Mouse (Mus musculus) myocyte (in vitro differentiated cells): ENCODE results near the gene Aox2. TPM values are rescaled to one million over a fixed set of nuclear protein-coding genes. Genes with fewer than 3 reads are reported as not detected.

ENCODE experiments used
- H3K27me3 ChIP-seq: one replicate; pipeline ENCODE4 v1.6.1; 2011; ENCODE audit not compliant: control insufficient read depth, insufficient read depth, insufficient read length
- H3K36me3 ChIP-seq: one replicate; pipeline ENCODE4 v1.6.1; 2011; ENCODE audit not compliant: control insufficient read depth, insufficient read depth
- H3K4me2 ChIP-seq: one replicate; pipeline ENCODE4 v1.6.1; 2011; ENCODE audit warnings: low read depth, control low read depth
- H3K4me3 ChIP-seq: one replicate; pipeline ENCODE4 v1.5.1; 2011; ENCODE audit warnings: mild to moderate bottlenecking, control low read depth, moderate library complexity
- H3K79me2 ChIP-seq: one replicate; pipeline ENCODE4 v1.6.1; 2011; ENCODE audit not compliant: control insufficient read depth, insufficient read depth
- H3ac ChIP-seq: one replicate; pipeline ENCODE4 v1.6.1; 2011; ENCODE audit not compliant: control insufficient read depth, insufficient read length
- CEBPB ChIP-seq: IDR thresholded peaks from 2 replicates; pipeline ENCODE4 v1.6.1; 2011; ENCODE audit warnings: mild to moderate bottlenecking, moderate library complexity; ENCODE audit not compliant: poor library complexity, insufficient read depth, severe bottlenecking
- E2F4 ChIP-seq: IDR thresholded peaks from one replicate; pipeline ENCODE4 v1.6.1; 2011; ENCODE audit warnings: mild to moderate bottlenecking, control low read depth, moderate library complexity; ENCODE audit not compliant: insufficient read depth
- MAX ChIP-seq: IDR thresholded peaks from one replicate; pipeline ENCODE4 v1.6.1; 2011; ENCODE audit warnings: low read depth, mild to moderate bottlenecking, control low read depth
- MYOD1 ChIP-seq, 3 experiments: IDR thresholded peaks; one replicate each; pipeline ENCODE4 v1.6.1; 2011; ENCODE audit warnings: control low read depth in 2 of 3, low read depth in 2 of 3, mild to moderate bottlenecking in 2 of 3, moderate library complexity in 1 of 3; ENCODE audit not compliant: insufficient read length in 2 of 3, control insufficient read depth in 1 of 3
- MYOG ChIP-seq, 3 experiments: IDR thresholded peaks; one replicate each; pipeline ENCODE4 v1.6.1; 2011; ENCODE audit warnings: control low read depth in 2 of 3, low read depth in 2 of 3, mild to moderate bottlenecking in 2 of 3; ENCODE audit not compliant: insufficient read length in 2 of 3, control insufficient read depth in 1 of 3, insufficient read depth in 1 of 3
- POLR2A ChIP-seq: IDR thresholded peaks from one replicate; pipeline ENCODE4 v1.6.1; 2011; ENCODE audit warnings: low read depth, mild to moderate bottlenecking, control low read depth, moderate library complexity; ENCODE audit not compliant: insufficient read length
- POLR2AphosphoS2 ChIP-seq: IDR thresholded peaks from one replicate; pipeline ENCODE4 v1.6.1; 2011; ENCODE audit warnings: low read depth, control low read depth; ENCODE audit not compliant: insufficient read length
- REST ChIP-seq: IDR thresholded peaks from one replicate; pipeline ENCODE4 v1.6.1; 2011; ENCODE audit warnings: mild to moderate bottlenecking, control low read depth, moderate library complexity; ENCODE audit not compliant: insufficient read depth, insufficient read length
- SRF ChIP-seq: IDR thresholded peaks from one replicate; pipeline ENCODE4 v1.6.1; 2011; ENCODE audit warnings: low read depth; ENCODE audit not compliant: control insufficient read depth, insufficient read length
- TCF12 ChIP-seq: IDR thresholded peaks from one replicate; pipeline ENCODE4 v1.6.1; 2011; ENCODE audit warnings: mild to moderate bottlenecking, control low read depth; ENCODE audit not compliant: poor library complexity, insufficient read depth, severe bottlenecking
- TCF3 ChIP-seq: IDR thresholded peaks from one replicate; pipeline ENCODE4 v1.6.1; 2011; ENCODE audit warnings: low read depth, control low read depth; ENCODE audit not compliant: insufficient read length
- USF1 ChIP-seq: IDR thresholded peaks from one replicate; pipeline ENCODE4 v1.6.1; 2011; ENCODE audit warnings: low read depth, mild to moderate bottlenecking, control low read depth, moderate library complexity
- polyA plus RNA-seq: library from polyadenylated mRNA; unstranded; fragments of >200 nt; fragmentation: generic; extraction: Trizol; gene quantifications from one replicate; pipeline ENCODE4 v1.2.1, GENCODE M21; 2012; ENCODE audit warnings: missing spikeins

The Aox2 gene
- not detected for polyA plus RNA-seq

DNA sequence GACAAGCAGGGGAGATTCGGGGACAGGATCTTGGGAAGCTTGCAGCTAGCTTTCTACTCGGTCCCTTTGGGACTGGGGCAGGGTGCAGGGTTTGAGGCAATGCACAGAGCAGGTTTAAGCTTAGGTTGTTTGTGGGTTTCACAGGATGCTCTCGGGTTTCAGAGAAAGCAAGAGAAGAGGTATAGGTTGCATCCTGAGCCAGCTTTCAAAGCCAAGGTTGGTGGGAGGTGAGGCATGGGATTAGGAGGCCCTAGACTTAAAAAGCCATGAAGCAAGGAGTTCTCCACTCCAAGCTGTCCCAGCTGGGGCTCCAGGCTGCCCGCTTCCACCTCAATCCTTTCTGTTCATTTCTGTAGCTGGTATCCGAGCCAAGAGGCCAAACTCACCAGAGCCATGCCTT lies at the start of gene Aox2:
Gene Aox2, plus strand, starts transcription at position 301 of the 400 bp plus-strand sequence.
- Histone ChIP-seq H3K36me3 (no peaks in the 10 kb centered on the region), H3K79me2 (no peaks in the 10 kb centered on the region), H3K4me3 (no peak within 1 kb of the TSS), H3ac (no peak within 1 kb of the TSS), H3K4me2 (no peak within 1 kb of the TSS), H3K27me3 (peaks cover 5% of the 10 kb centered on the region)
- no peak for TF ChIP-seq CEBPB
- no peak for TF ChIP-seq MYOD1 (IDR thresholded peaks at IDR 0.05; ENCODE audit: control insufficient read depth in 1 of 3, insufficient read length in 2 of 3, low read depth in 2 of 3)
- no peak for TF ChIP-seq POLR2A
- no peak for TF ChIP-seq POLR2AphosphoS2
- no peak for TF ChIP-seq MYOG (IDR thresholded peaks at IDR 0.05; ENCODE audit: control insufficient read depth in 1 of 3, insufficient read depth in 1 of 3, insufficient read length in 2 of 3, low read depth in 2 of 3)
- no peak for TF ChIP-seq USF1
- no peak for TF ChIP-seq E2F4
- TF ChIP-seq REST, result no peak
- TF ChIP-seq MAX, result no peak
- TF ChIP-seq TCF12, result no peak
- no peak for TF ChIP-seq TCF3
- no peak for TF ChIP-seq SRF

DNA sequence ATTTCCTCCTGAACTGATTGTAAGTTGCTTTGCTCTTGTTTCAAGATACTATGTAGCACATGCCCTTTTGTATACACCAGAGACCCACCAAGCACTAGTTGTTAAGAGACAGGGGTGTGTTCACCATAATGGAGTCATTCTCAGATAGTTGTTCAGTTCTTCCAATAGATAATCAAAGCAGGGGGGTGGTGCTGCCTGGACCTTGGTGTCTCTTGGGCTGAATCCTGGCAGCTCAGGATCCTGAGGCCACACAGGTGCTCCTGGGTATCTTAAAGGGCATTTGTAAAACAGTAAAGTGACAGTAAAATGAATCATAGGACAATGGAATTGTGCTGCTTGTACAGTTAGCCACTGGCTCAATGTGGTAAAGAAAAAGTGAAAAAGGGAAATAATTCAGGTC lies 49.2 kb upstream of the Aox2 start:
- Histone ChIP-seq H3K27me3 (peaks cover 17% of the 10 kb centered on the region), H3K4me2 (no peak overlapping the region), H3K79me2 (no peaks in the 10 kb centered on the region), H3ac (no peak overlapping the region), H3K4me3 (no peak overlapping the region), H3K36me3 (no peaks in the 10 kb centered on the region)
- no peak for TF ChIP-seq CEBPB

DNA sequence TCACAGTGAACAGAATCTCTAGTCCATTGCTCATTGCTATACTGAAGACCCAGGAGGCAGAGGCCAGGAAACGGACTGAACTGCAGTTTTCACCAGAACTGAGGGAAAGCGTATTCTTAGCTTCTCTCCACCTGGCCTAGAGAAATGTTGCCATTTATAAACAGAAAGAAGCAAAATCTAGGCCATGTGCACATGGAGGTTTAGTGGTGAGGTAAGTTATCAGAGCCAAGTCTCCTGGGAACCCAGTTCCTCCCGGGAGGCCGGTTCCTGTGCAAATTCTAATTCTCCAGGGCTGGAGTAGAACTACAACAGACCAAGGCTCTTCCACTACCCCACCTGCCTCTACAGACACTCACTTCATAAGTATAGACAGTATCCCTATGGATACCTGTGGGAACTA lies 48.4 kb upstream of the Aox2 start:
- H3K4me3 ChIP-seq, result no peak overlapping the region
- H3K79me2 ChIP-seq, result no peaks in the 10 kb centered on the region
- H3K36me3 ChIP-seq, result no peaks in the 10 kb centered on the region
- peaks cover 17% of the 10 kb centered on the region for H3K27me3 ChIP-seq
- no peak overlapping the region for H3K4me2 ChIP-seq
- no peak for TF ChIP-seq USF1
- no peak for TF ChIP-seq TCF3
- TF ChIP-seq TCF12, result no peak
- no peak for TF ChIP-seq MAX
- no peak for TF ChIP-seq MYOD1 (IDR thresholded peaks at IDR 0.05; ENCODE audit: control insufficient read depth in 1 of 3, insufficient read length in 2 of 3, low read depth in 2 of 3)
- no peak for TF ChIP-seq E2F4
- TF ChIP-seq POLR2A, result no peak
- no peak overlapping the region for H3ac ChIP-seq

DNA sequence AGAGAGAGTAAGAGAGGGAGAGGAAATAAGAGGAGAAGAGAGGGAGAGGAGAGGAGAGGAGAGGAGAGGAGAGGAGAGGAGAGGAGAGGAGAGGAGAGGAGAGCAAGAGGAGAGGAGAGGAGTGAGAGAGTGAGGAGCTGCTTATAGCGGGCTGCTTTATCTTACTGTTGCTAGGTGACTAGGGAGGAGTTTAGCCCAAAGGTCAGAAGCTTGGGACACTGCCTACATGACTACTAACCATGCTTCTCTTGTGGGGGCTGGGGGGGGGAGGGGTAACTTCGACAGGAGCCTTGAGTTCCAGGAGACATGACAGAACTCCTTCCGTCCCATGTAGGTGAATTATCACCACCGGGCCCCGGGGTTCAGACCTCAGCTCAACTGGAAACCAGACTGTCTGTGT lies 47.6 kb upstream of the Aox2 start:
- Histone ChIP-seq H3K27me3 (peaks cover 17% of the 10 kb centered on the region), H3K4me3 (no peak overlapping the region), H3K36me3 (no peaks in the 10 kb centered on the region), H3K79me2 (no peaks in the 10 kb centered on the region), H3ac (no peak overlapping the region), H3K4me2 (no peak overlapping the region)
- no peak for TF ChIP-seq POLR2A
- no peak for TF ChIP-seq USF1
- no peak for TF ChIP-seq REST
- no peak for TF ChIP-seq MAX
- no peak for TF ChIP-seq TCF3
- no peak for TF ChIP-seq MYOD1 (IDR thresholded peaks at IDR 0.05; ENCODE audit: control insufficient read depth in 1 of 3, insufficient read length in 2 of 3, low read depth in 2 of 3)
- no peak for TF ChIP-seq E2F4
- no peak for TF ChIP-seq MYOG (IDR thresholded peaks at IDR 0.05; ENCODE audit: control insufficient read depth in 1 of 3, insufficient read depth in 1 of 3, insufficient read length in 2 of 3, low read depth in 2 of 3)
- TF ChIP-seq POLR2AphosphoS2, result no peak
- no peak for TF ChIP-seq TCF12

DNA sequence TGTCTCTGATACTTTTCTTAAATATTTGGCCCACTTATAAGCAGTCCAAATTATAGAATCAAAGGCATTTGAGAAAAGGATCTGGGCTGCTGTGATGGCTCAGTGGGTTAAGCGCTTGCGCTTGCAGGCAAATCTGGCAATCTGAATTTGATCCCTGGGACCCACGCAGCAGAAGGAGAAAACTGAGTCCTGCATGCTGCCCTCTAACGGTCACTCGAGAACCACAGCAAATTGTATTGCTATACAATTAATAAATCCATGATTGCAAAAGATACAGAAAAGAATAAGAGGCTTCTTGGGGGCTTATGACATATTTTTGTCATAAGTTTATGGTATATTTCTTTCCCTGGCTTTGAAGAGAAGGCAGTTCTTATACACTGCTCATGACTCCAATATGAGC lies 42.7 kb upstream of the Aox2 start:
- H3K4me2 ChIP-seq, result no peak overlapping the region
- no peak overlapping the region for H3K4me3 ChIP-seq
- no peak overlapping the region for H3ac ChIP-seq
- no peaks in the 10 kb centered on the region for H3K27me3 ChIP-seq
- H3K36me3 ChIP-seq, result no peaks in the 10 kb centered on the region
- no peak for TF ChIP-seq MYOG (IDR thresholded peaks at IDR 0.05; ENCODE audit: control insufficient read depth in 1 of 3, insufficient read depth in 1 of 3, insufficient read length in 2 of 3, low read depth in 2 of 3)
- TF ChIP-seq CEBPB, result no peak
- TF ChIP-seq MYOD1 (IDR thresholded peaks at IDR 0.05; ENCODE audit: control insufficient read depth in 1 of 3, insufficient read length in 2 of 3, low read depth in 2 of 3), result no peak
- no peak for TF ChIP-seq TCF12
- no peak for TF ChIP-seq SRF
- TF ChIP-seq POLR2AphosphoS2, result no peak
- TF ChIP-seq POLR2A, result no peak
- TF ChIP-seq USF1, result no peak
- no peak for TF ChIP-seq REST
- no peak for TF ChIP-seq E2F4
- no peak for TF ChIP-seq TCF3
- H3K79me2 ChIP-seq, result no peaks in the 10 kb centered on the region
